Mouse (Mus musculus) 416B (cell line): ENCODE results near the gene Magi1.
"Not testable (repeated sequence)": the region's sequence is repeated elsewhere in the genome, so short reads cannot be mapped to it uniquely, and the experiment has no call there.

Experiments used
- DNase-seq: peaks from one replicate; pipeline ENCODE4 v3.0.0; 2011; ENCODE audit warnings: low read depth

The Magi1 gene

GRCm38 (mm10) chr6:94060621-94061213 lies 223.0 kb downstream of the Magi1 start:
- DNase-seq: no peak

GRCm38 (mm10) chr6:94059090-94059489 lies 224.6 kb downstream of the Magi1 start:
- DNase-seq: no peak

- DNase-seq: peak; percentile 15
Measured at GRCm38 (mm10) chr6:94053920-94054319, 229.8 kb downstream of the Magi1 start.

- DNase-seq: peak; percentile 22
Measured at GRCm38 (mm10) chr6:94045180-94045579, 238.5 kb downstream of the Magi1 start.

- no peak for DNase-seq
Measured at GRCm38 (mm10) chr6:94043461-94043860, 240.3 kb downstream of the Magi1 start.

- peak; percentile 19 for DNase-seq
Measured at GRCm38 (mm10) chr6:94040093-94040492, 243.6 kb downstream of the Magi1 start.

- peak; percentile 16 for DNase-seq
Measured at GRCm38 (mm10) chr6:94038897-94039296, 244.8 kb downstream of the Magi1 start.

GRCm38 (mm10) chr6:94036554-94036953 lies 247.2 kb downstream of the Magi1 start:
- no peak for DNase-seq

GRCm38 (mm10) chr6:94026361-94026760 lies 257.4 kb downstream of the Magi1 start:
- DNase-seq: no peak

- peak; percentile 26 for DNase-seq
Measured at GRCm38 (mm10) chr6:94022437-94022836, 261.3 kb downstream of the Magi1 start.

GRCm38 (mm10) chr6:94021239-94021962 lies 262.3 kb downstream of the Magi1 start:
- DNase-seq: peak; percentile 52

GRCm38 (mm10) chr6:94020566-94020965 lies 263.2 kb downstream of the Magi1 start:
- DNase-seq: no peak

GRCm38 (mm10) chr6:94019935-94020334 lies 263.8 kb downstream of the Magi1 start:
- no peak for DNase-seq

- DNase-seq: no peak
Measured at GRCm38 (mm10) chr6:94013761-94014160, 270.0 kb downstream of the Magi1 start.

GRCm38 (mm10) chr6:94011947-94012346 lies 271.8 kb downstream of the Magi1 start:
- no peak for DNase-seq

- DNase-seq: no peak
Measured at GRCm38 (mm10) chr6:94011521-94011920, 272.2 kb downstream of the Magi1 start.

- DNase-seq: no peak
Measured at GRCm38 (mm10) chr6:94008577-94008976, 275.1 kb downstream of the Magi1 start.

- not testable (repeated sequence) for DNase-seq
Measured at GRCm38 (mm10) chr6:94003586-94003985, 280.1 kb downstream of the Magi1 start.

GRCm38 (mm10) chr6:93996841-93997485 lies 286.8 kb downstream of the Magi1 start:
- no peak for DNase-seq

GRCm38 (mm10) chr6:93987561-93987960 lies 296.2 kb downstream of the Magi1 start:
- no peak for DNase-seq

GRCm38 (mm10) chr6:93985111-93985510 lies 298.6 kb downstream of the Magi1 start:
- DNase-seq: peak; percentile 26

- DNase-seq: no peak
Measured at GRCm38 (mm10) chr6:93983551-93983950, 300.2 kb downstream of the Magi1 start.

GRCm38 (mm10) chr6:93981211-93981610 lies 302.5 kb downstream of the Magi1 start:
- no peak for DNase-seq
